Mouse (Mus musculus) hindbrain, embryonic 16.5 days (tissue): ENCODE measurements around the gene Usp47. TPM values are rescaled to one million over a fixed set of nuclear protein-coding genes. Genes with fewer than 3 reads are reported as not detected.

Experiments used
- polyA plus RNA-seq: library from polyadenylated mRNA; unstranded; fragments of >200 nt; fragmentation: Nextera tagmentation; extraction: Ambion mirVana; gene quantifications from 2 replicates; pipeline ENCODE4 v1.2.1, GENCODE M21; 2015

The Usp47 gene
- polyA plus RNA-seq, 1 experiment from 2014 or later, result 53.3 TPM

Other genes with a start within 250 kb of the Usp47 start
- gene Galnt18, start 243.5 kb upstream of the Usp47 start, polyA plus RNA-seq, result 18.6 and 20.9 TPM in 2 replicates
- gene Dkk3, start 135.6 kb downstream of the Usp47 start, polyA plus RNA-seq, result 38.5 and 39.8 TPM in 2 replicates
- gene Mical2, start 202.4 kb downstream of the Usp47 start, polyA plus RNA-seq, result 6.0 and 7.2 TPM in 2 replicates